Mouse (Mus musculus) forebrain, embryonic 10.5 days (tissue): Measurements from ENCODE around the gene Arl5a. TPM values are rescaled to one million over a fixed set of nuclear protein-coding genes. Genes with fewer than 3 reads are reported as not detected.
A peak's percentile ranks its signal among the peaks of the same experiment; 100 is the strongest.

Experiments
- DNase-seq: peaks from one replicate; pipeline ENCODE4 v3.0.0-alpha.2; 2017; ENCODE audit warnings: low spot score; ENCODE audit errors: extremely low spot score
- H3K27ac ChIP-seq: fragments of 300-500 bp; sonication (generic); 2 replicates; pipeline ENCODE4 v1.5.1; 2016; ENCODE audit warnings: mild to moderate bottlenecking
- H3K27me3 ChIP-seq: fragments of 300-500 bp; sonication (generic); 2 replicates; pipeline ENCODE4 v1.6.1; 2016; ENCODE audit warnings: mild to moderate bottlenecking; ENCODE audit not compliant: poor library complexity, severe bottlenecking
- H3K36me3 ChIP-seq: fragments of 300-500 bp; sonication (generic); replicated peaks from 2 replicates; pipeline ENCODE4 v1.6.1; 2016; ENCODE audit warnings: mild to moderate bottlenecking, moderate library complexity
- H3K4me1 ChIP-seq: fragments of 300-500 bp; sonication (generic); 2 replicates; pipeline ENCODE4 v1.6.1; 2016
- H3K4me3 ChIP-seq: fragments of 300-500 bp; sonication (generic); 2 replicates; pipeline ENCODE4 v1.5.1; 2016; ENCODE audit warnings: mild to moderate bottlenecking, moderate library complexity
- H3K9me3 ChIP-seq: fragments of 300-500 bp; sonication (generic); 2 replicates; pipeline ENCODE4 v1.6.1; 2016; ENCODE audit warnings: mild to moderate bottlenecking, moderate library complexity
- whole genome bisulfite sequencing: fragments of 180-500 bp; shearing (Covaris S2); methylation state at CpG from one replicate; pipeline ENCODE4 v1.1.7; 2016; 5-methylcytosine and 5-hydroxymethylcytosine counted together
- polyA plus RNA-seq: library from polyadenylated mRNA; unstranded; fragments of >200 nt; fragmentation: Nextera tagmentation; extraction: Ambion mirVana; gene quantifications from 2 replicates; pipeline ENCODE4 v1.2.1, GENCODE M21; 2016

Gene Arl5a
- polyA plus RNA-seq, 1 experiment from 2014 or later: 50.6 TPM

DNA sequence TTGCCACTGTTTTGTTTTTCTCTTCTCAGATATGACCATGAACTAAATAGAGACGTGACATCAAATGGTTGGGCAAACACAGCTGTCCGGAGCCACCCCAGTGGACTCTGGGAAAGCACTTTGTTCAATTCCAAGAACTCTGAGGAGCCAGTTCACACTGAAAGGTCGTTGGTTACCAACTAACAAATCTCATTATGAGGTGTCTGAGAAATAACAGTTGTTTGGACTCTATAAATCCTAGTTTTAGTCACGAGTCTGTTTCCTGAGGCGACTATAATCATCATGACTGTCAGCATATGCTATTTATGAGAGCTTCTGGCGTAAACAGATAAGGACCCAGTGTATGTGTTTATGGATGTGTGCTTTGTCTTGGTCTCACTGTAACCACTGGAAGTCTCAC, 52.2 kb downstream of the Arl5a start:
- H3K27me3 ChIP-seq: no peaks in the 10 kb centered on the region
- DNase-seq: peak; percentile 1
- no peaks in the 10 kb centered on the region for H3K9me3 ChIP-seq
- no peak overlapping the region for H3K4me3 ChIP-seq
- 90% methylated on average over 6 of the region's 6 CpGs for WGBS
- H3K27ac ChIP-seq: no peak overlapping the region
- H3K4me1 ChIP-seq: no peaks in the 10 kb centered on the region
- H3K36me3 ChIP-seq: no peaks in the 10 kb centered on the region

- Histone ChIP-seq H3K9me3 (no peaks in the 10 kb centered on the region), H3K27me3 (no peaks in the 10 kb centered on the region), H3K4me1 (no peaks in the 10 kb centered on the region), H3K27ac (no peak overlapping the region), H3K36me3 (no peaks in the 10 kb centered on the region), H3K4me3 (no peak overlapping the region)
- peak; percentile 2 for DNase-seq
- 90% methylated on average over 4 of the region's 4 CpGs for WGBS
Measured at GRCm38 (mm10) chr2:52372080-52372479, 52.6 kb downstream of the Arl5a start.

- WGBS: 75% methylated on average over 2 of the region's 2 CpGs
- H3K9me3 ChIP-seq: no peaks in the 10 kb centered on the region
- H3K4me1 ChIP-seq: 0 out of 2 replicates have a peak, but pooled peaks cover 2% of the 10 kb centered on the region
- no peaks in the 10 kb centered on the region for H3K27me3 ChIP-seq
- no peak overlapping the region for H3K27ac ChIP-seq
- peak; percentile 7 for DNase-seq
- H3K4me3 ChIP-seq: no peak overlapping the region
- H3K36me3 ChIP-seq: no peaks in the 10 kb centered on the region
Measured at GRCm38 (mm10) chr2:52371066-52371465, 53.6 kb downstream of the Arl5a start.

GRCm38 (mm10) chr2:52369622-52370021, 55.1 kb downstream of the Arl5a start:
- no peaks in the 10 kb centered on the region for H3K27me3 ChIP-seq
- 96% methylated on average over 6 of the region's 6 CpGs for WGBS
- no peak overlapping the region for H3K27ac ChIP-seq
- DNase-seq: no peak
- H3K36me3 ChIP-seq: no peaks in the 10 kb centered on the region
- no peak overlapping the region for H3K4me3 ChIP-seq
- H3K9me3 ChIP-seq: no peaks in the 10 kb centered on the region
- peaks cover 10% of the 10 kb centered on the region for H3K4me1 ChIP-seq

DNA sequence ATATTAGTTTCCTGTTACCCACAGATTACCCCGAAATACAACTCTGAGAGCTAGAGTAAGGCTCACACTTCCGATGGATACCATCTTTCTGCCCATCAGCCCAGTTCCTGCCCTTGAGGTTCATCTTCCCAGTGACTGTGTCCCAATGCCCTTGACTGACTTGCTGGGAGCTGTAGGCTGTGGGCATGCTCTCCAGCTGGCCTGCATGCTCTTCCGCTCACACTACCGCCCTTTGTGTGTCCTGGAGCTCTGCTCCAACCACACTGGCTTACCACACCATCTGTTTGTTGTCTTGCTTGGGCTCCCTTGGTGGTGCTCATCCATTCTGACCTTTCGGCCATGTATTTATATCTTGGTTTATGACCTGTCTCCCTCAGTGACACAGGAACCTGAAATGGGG, 57.0 kb downstream of the Arl5a start:
- no peak overlapping the region for H3K27ac ChIP-seq
- DNase-seq: no peak
- H3K36me3 ChIP-seq: no peaks in the 10 kb centered on the region
- H3K4me1 ChIP-seq: peaks cover 10% of the 10 kb centered on the region
- no peaks in the 10 kb centered on the region for H3K9me3 ChIP-seq
- H3K4me3 ChIP-seq: no peak overlapping the region
- H3K27me3 ChIP-seq: no peaks in the 10 kb centered on the region
- WGBS: 94% methylated on average over 5 of the region's 5 CpGs

GRCm38 (mm10) chr2:52367248-52367647, 57.5 kb downstream of the Arl5a start:
- H3K27me3 ChIP-seq: no peaks in the 10 kb centered on the region
- 81% methylated on average over 13 of the region's 13 CpGs for WGBS
- no peak overlapping the region for H3K27ac ChIP-seq
- peaks cover 10% of the 10 kb centered on the region for H3K4me1 ChIP-seq
- H3K4me3 ChIP-seq: no peak overlapping the region
- no peaks in the 10 kb centered on the region for H3K9me3 ChIP-seq
- no peak for DNase-seq
- no peaks in the 10 kb centered on the region for H3K36me3 ChIP-seq

DNA sequence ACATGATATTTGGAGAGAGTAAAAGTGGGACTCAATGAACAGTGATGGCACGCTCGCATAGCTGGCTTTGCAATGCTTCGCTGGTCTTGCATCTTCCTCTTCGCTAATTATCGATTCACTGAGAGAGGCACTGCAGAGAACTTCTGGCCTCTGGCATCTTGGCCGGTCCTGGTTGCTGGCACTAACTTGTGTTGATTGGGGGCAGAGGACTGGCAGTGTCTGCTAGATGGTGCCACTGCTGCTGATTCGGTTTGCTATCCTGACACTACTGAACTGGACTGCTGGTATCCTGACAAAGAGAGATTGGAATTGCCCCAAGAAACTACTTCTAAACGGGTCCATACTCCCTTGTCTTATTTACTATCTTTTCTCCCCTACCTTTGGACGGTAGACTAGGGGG, 63.6 kb downstream of the Arl5a start:
- no peaks in the 10 kb centered on the region for H3K9me3 ChIP-seq
- H3K36me3 ChIP-seq: no peaks in the 10 kb centered on the region
- no peak for DNase-seq
- 89% methylated on average over 9 of the region's 9 CpGs for WGBS
- H3K4me3 ChIP-seq: no peak overlapping the region
- H3K27me3 ChIP-seq: no peaks in the 10 kb centered on the region
- H3K27ac ChIP-seq: no peak overlapping the region
- peaks cover 8% of the 10 kb centered on the region for H3K4me1 ChIP-seq

GRCm38 (mm10) chr2:52359722-52360121, 65.0 kb downstream of the Arl5a start:
- Histone ChIP-seq H3K9me3 (no peaks in the 10 kb centered on the region), H3K27ac (no peak overlapping the region), H3K36me3 (no peaks in the 10 kb centered on the region), H3K27me3 (no peaks in the 10 kb centered on the region), H3K4me3 (no peak overlapping the region), H3K4me1 (peaks cover under 1% of the 10 kb centered on the region; the same call in 1 of the 2 replicates)
- WGBS: 85% methylated on average over 1 of the region's 1 CpGs
- no peak for DNase-seq

DNA sequence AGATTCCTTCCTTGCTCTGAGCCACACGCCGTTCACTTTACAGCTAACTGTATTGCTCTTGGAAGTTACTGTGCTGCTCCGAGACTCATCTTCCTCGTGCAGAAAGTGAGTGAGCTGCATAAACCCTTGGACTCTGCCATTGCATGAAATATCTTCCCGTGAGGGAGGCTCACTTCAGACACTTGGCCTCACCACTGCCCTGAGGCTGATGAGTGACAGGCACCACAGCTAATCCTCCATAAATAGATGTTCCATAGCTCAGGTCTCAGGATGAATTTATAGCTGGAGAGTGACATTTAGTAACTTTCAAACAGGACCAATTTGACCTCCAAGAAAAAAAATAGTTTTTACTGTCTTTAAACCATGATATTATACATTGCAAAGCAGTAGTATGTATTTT, 66.5 kb downstream of the Arl5a start:
- Histone ChIP-seq H3K4me1 (no peaks in the 10 kb centered on the region), H3K27me3 (no peaks in the 10 kb centered on the region), H3K9me3 (no peaks in the 10 kb centered on the region), H3K27ac (no peak overlapping the region), H3K4me3 (no peak overlapping the region), H3K36me3 (no peaks in the 10 kb centered on the region)
- no peak for DNase-seq
- 86% methylated on average over 5 of the region's 5 CpGs for WGBS

DNA sequence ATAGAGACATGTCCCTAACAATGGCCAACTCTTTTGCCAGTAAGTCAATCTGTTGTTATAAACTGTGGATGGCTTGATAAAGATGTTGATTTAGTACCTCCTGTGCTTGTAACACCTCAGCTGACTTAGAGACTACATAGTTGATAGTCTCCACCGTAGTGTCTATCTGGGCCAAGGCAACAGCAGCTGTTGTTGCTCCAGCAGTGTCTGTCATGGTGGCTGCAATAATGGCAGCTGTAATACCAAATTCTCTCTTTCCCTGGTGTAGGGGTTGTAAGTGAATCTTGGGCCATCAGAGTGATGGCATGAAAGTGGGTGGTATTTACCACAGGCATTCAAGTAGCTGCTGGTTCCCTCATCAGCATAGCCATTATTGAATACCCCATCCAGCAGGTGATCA, 73.7 kb downstream of the Arl5a start:
- Histone ChIP-seq H3K9me3 (peaks cover 9% of the 10 kb centered on the region; the same call in 1 of the 2 replicates), H3K4me3 (no peak overlapping the region), H3K27me3 (no peaks in the 10 kb centered on the region), H3K27ac (no peak overlapping the region), H3K4me1 (no peaks in the 10 kb centered on the region), H3K36me3 (no peaks in the 10 kb centered on the region)
- peak; percentile 1 for DNase-seq
- 90% methylated on average over 1 of the region's 1 CpGs for WGBS

Other genes with a start within 250 kb of the Arl5a start
- 0.12 and 0.31 TPM in 2 replicates for gene Neb, start 46.4 kb downstream of the Arl5a start, polyA plus RNA-seq